Mouse (Mus musculus) T-helper 1 cell (primary cell): ENCODE measurements around the gene Tcf25.
"Not testable (repeated sequence)": the region's sequence is repeated elsewhere in the genome, so short reads cannot be mapped to it uniquely, and the experiment has no call there.

ENCODE experiments used
- in situ Hi-C: fragments of 300-600 bp; cut with MboI, MseI; formaldehyde crosslinking; loops from one replicate; pipeline ENCODE4 v1.15.1; 2025; ENCODE audit warnings: high pct_unique_total_duplicates

Gene Tcf25

GRCm38 (mm10) chr8:123427639-123428275 is 54.2 kb downstream of the Tcf25 start:
- in situ Hi-C loops: no loop called here

GRCm38 (mm10) chr8:123428343-123428893 is 54.9 kb downstream of the Tcf25 start:
- in situ Hi-C loops: no loop called here

DNA sequence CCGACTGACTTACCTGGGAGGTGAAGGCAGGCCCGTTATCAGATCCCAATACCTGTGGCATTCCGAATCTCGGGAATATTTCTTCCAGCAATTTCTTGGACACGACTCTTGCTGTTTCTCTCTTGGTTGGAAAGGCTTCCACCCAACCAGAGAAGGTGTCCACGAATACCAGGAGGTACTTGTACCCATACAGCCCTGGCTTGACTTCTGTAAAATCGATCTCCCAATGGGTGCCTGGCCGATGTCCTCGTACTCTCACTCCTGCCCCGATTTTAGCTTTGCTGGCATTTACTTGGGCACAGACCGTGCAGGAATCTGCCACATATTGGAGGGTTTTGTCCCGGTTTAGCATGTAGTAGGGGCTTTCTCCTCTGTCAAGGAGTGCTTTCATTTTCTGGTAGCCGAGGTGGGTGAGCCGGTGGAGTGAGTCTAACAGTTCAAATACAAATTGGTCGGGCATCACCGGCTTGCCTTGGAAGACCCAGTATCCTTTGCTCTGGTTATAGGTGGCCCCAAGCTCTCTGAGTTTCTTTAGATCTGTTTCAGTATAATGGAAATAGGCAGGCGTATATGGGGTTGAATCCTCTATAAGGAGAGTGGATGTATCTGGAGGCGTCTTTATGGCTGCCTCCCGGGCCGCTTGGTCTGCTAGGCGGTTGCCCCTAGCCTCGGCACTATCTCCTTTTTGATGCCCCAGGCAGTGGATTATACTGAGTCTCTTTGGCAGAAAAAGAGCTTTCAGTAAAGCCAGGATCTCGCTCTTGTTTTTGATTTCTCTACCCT is 55.6 kb downstream of the Tcf25 start:
- in situ Hi-C loops: no loop called here

GRCm38 (mm10) chr8:123429722-123430013 is 56.1 kb downstream of the Tcf25 start:
- in situ Hi-C loops: not testable (repeated sequence)

- in situ Hi-C loops: not testable (repeated sequence)
These were observed 57.4 kb downstream of the Tcf25 start for GRCm38 (mm10) chr8:123430936-123431335.

- in situ Hi-C loops: no loop called here
These were observed 58.2 kb downstream of the Tcf25 start for GRCm38 (mm10) chr8:123431616-123432365.

GRCm38 (mm10) chr8:123432381-123432780 is 58.8 kb downstream of the Tcf25 start:
- in situ Hi-C loops: no loop called here

DNA sequence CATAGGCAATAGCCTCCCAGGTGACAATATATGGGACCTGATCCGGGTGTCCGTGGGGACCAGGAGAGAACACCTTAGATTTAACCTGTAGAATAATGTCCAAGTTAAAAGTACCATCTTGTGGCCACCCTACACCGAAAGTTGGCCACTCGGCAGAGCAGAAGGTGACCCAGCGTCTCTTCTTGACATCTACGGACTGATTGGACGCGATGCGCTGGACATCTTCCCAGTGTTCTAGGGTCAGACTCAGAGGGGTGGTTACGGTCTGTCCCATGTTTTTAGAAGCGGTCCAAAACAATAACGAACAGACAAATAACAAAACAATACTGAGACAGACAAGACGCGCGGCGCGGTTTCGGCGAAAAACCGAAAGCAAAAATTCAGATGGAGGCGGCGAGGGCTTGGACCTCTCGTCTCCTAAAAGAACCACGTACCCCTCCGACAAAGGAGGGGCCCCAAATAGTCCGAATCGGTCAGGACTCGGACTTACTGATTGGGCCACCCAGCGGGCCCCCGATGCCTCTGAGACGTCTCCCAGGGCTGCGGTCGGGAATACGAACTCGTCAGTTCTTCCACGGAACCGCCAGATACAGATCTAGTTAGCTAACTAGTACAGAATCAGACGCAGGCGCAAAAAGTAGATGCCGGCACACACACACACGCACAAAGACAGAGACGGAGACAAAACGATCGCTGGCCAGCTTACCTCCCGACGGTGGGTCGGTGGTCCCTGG is 59.9 kb downstream of the Tcf25 start:
- in situ Hi-C loops: not testable (repeated sequence)

DNA sequence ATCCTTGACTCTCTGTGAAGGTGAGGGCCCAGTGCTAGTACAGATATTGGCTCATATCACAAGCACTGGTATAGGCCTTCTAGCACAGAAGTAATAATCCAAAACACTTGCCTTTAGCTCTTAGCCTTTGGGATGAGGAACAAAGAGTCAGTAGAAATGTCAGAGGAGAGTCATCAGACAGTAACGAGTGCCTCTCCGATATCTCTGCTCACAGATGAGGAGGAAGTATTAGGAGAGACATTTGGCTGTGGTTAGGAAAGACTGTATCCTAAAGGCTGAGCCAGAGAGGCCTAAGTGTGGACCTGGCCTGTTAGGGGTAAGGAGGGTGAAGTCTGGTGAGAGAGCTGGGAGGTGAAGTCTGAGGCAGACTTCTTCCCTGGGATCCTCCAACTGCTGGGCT is 68.2 kb downstream of the Tcf25 start:
- in situ Hi-C loops: no loop called here

- in situ Hi-C loops: no loop called here
These were observed 68.8 kb downstream of the Tcf25 start for GRCm38 (mm10) chr8:123442351-123442750.

- in situ Hi-C loops: no loop called here
These were observed 69.5 kb downstream of the Tcf25 start for GRCm38 (mm10) chr8:123442871-123443575.

- in situ Hi-C loops: no loop called here
These were observed 70.0 kb downstream of the Tcf25 start for GRCm38 (mm10) chr8:123443576-123443921.

GRCm38 (mm10) chr8:123444131-123444530 is 70.6 kb downstream of the Tcf25 start:
- in situ Hi-C loops: no loop called here

- in situ Hi-C loops: no loop called here
These were observed 72.4 kb downstream of the Tcf25 start for GRCm38 (mm10) chr8:123445981-123446380.

GRCm38 (mm10) chr8:123446799-123447198 is 73.2 kb downstream of the Tcf25 start:
- in situ Hi-C loops: no loop called here

- in situ Hi-C loops: loop anchor here (5.0 kb wide), 1 partner anchor 938 kb away; no protein-coding TSS in a partner anchor
These were observed 77.2 kb downstream of the Tcf25 start for GRCm38 (mm10) chr8:123450783-123451182.

DNA sequence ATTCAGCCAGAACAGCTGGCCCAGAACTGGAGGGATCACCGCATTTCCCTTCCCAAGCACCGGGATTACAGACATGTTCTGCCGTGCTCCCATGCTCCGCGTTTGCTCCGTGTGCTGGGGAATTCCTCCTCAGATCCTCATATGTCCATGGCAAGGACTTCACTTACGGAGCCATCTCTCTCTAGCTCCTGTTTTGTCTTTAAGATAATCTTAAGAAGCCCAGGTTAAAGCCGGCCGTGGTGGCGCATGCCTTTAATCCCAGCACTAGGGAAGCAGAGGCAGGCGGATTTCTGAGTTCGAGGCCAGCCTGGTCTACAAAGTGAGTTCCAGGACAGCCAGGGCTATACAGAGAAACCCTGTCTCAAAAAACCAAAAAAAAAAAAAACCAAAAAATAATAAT is 78.2 kb downstream of the Tcf25 start:
- in situ Hi-C loops: loop anchor here (5.0 kb wide), 1 partner anchor 939 kb away; no protein-coding TSS in a partner anchor

DNA sequence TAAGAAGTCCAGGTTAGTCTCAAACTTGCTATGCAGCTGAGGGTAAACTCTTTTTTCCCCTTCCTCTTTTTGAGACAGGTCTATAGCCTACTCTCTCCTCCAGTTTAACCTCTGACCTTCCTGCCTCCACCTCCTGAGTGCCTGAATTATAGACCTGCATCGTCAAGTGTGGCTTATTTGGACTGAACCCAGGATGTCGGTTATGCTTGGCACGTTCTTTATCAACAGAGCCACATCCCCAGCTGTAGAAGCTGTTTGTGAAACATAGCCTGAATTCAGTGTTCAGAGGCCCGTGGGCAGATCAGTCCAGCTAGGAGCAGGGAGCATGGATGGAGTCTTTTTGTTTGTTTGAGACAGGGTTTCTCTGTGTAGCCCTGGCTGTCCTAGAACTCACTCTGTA is 78.6 kb downstream of the Tcf25 start:
- in situ Hi-C loops: loop anchor here (5.0 kb wide), 1 partner anchor 940 kb away; no protein-coding TSS in a partner anchor

DNA sequence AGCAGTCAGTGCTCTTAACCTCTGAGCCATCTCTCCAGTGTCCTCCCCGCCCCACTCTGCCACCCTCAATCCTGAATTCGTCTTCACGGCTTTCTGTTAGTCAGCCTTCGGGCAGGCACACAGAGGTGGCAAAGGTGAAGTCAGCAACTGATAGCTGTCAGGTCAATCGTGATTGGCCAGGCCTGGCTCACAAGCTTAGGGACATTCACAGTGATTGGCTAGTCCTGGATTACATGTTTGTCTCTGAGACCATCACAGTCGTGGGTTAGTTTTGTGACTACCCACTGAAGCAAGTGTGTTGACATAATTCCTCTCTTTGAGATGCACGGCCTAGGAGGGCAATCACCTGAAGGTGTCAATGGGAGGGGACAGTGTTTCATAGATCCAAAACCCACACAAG is 79.7 kb downstream of the Tcf25 start:
- in situ Hi-C loops: loop anchor here (5.0 kb wide), 1 partner anchor 941 kb away; no protein-coding TSS in a partner anchor
